Mouse (Mus musculus) activated CD4-positive, CD25-positive, alpha-beta regulatory T cell, adult 4 months (primary cell): ENCODE measurements at regions not wholly inside any gene's neighbourhood (a gene's known extent, or its start where the extent isn't known, plus 50 kb on each side); places are given as distances from the start of the nearest gene placed in this dataset.

Source experiments
- ATAC-seq: one replicate; pipeline ENCODE4 v1.8.0; 2017

- ATAC-seq = no peak
Observed at GRCm38 (mm10) chr3:149219381-149220303, 229.3 kb upstream of the Adgrl2 start.

- no peak for ATAC-seq
Observed at GRCm38 (mm10) chr3:149217916-149218803, 227.8 kb upstream of the Adgrl2 start.

- ATAC-seq = no peak
Observed at GRCm38 (mm10) chr3:149216759-149217400, 226.5 kb upstream of the Adgrl2 start.

GRCm38 (mm10) chr3:149215691-149216090 is 225.3 kb upstream of the Adgrl2 start:
- no peak for ATAC-seq

- no peak for ATAC-seq
Observed at GRCm38 (mm10) chr3:149211909-149212308, 221.6 kb upstream of the Adgrl2 start.

GRCm38 (mm10) chr3:149209260-149209659 is 218.9 kb upstream of the Adgrl2 start:
- ATAC-seq = no peak

- no peak for ATAC-seq
Observed at GRCm38 (mm10) chr3:149203451-149203850, 213.1 kb upstream of the Adgrl2 start.

- no peak for ATAC-seq
Observed at GRCm38 (mm10) chr3:149196477-149197185, 206.3 kb upstream of the Adgrl2 start.

GRCm38 (mm10) chr3:149190856-149191576 is 200.7 kb upstream of the Adgrl2 start:
- no peak for ATAC-seq

- ATAC-seq = no peak
Observed at GRCm38 (mm10) chr3:149184136-149184551, 193.8 kb upstream of the Adgrl2 start.

- ATAC-seq = no peak
Observed at GRCm38 (mm10) chr3:149182095-149182494, 191.7 kb upstream of the Adgrl2 start.

- no peak for ATAC-seq
Observed at GRCm38 (mm10) chr3:149180129-149180528, 189.8 kb upstream of the Adgrl2 start.

- no peak for ATAC-seq
Observed at GRCm38 (mm10) chr3:149179486-149180116, 189.2 kb upstream of the Adgrl2 start.

GRCm38 (mm10) chr3:149178891-149179290 is 188.5 kb upstream of the Adgrl2 start:
- no peak for ATAC-seq

GRCm38 (mm10) chr3:149174689-149175390 is 184.5 kb upstream of the Adgrl2 start:
- no peak for ATAC-seq

- no peak for ATAC-seq
Observed at GRCm38 (mm10) chr3:149173537-149173936, 183.2 kb upstream of the Adgrl2 start.

GRCm38 (mm10) chr3:149171766-149172165 is 181.4 kb upstream of the Adgrl2 start:
- no peak for ATAC-seq

- ATAC-seq = no peak
Observed at GRCm38 (mm10) chr3:149170191-149170590, 179.8 kb upstream of the Adgrl2 start.

- no peak for ATAC-seq
Observed at GRCm38 (mm10) chr3:149169442-149169841, 179.1 kb upstream of the Adgrl2 start.

GRCm38 (mm10) chr3:149167997-149168396 is 177.6 kb upstream of the Adgrl2 start:
- ATAC-seq = no peak
